Mouse (Mus musculus): ENCODE results near the gene Tstd1. TPM values are rescaled to one million over a fixed set of nuclear protein-coding genes. Genes with fewer than 3 reads are reported as not detected.

Tstd1 gene
- total and polyA plus RNA-seq, 2 experiments from 2014 or later = 2.0 to 3.1 TPM

- H3K4me2 ChIP-seq (ENCODE audit: low read depth) = no peak overlapping the region
- TF ChIP-seq CTCF (IDR thresholded peaks at IDR 0.05; ENCODE audit: low read depth) = no peak
- peaks cover 23% of the 10 kb centered on the region for H3K27me3 ChIP-seq (ENCODE audit: insufficient read depth, low read length)
- WGBS = 70% methylated on average over 7 of the region's 7 CpGs
- DNase-seq (no peak), ATAC-seq (no peak)
- no peaks in the 10 kb centered on the region for H3K9me3 ChIP-seq (ENCODE audit: low read length)
- no peak overlapping the region for H3K4me3 ChIP-seq (ENCODE audit: low read depth, low read length)
- H3K27ac ChIP-seq (ENCODE audit: low read depth, low read length) = no peak overlapping the region
- no peaks in the 10 kb centered on the region for H3K4me1 ChIP-seq (ENCODE audit: insufficient read depth)
- no peak overlapping the region for H3K9ac ChIP-seq
- no peaks in the 10 kb centered on the region for H3K36me3 ChIP-seq (ENCODE audit: insufficient read depth)
Measured at GRCm38 (mm10) chr1:171441466-171442412, 23.1 kb downstream of the Tstd1 start.

GRCm38 (mm10) chr1:171442413-171442760 lies 23.7 kb downstream of the Tstd1 start:
- Histone ChIP-seq H3K4me1 (ENCODE audit: insufficient read depth) (no peaks in the 10 kb centered on the region), H3K9me3 (ENCODE audit: low read length) (no peaks in the 10 kb centered on the region), H3K36me3 (ENCODE audit: insufficient read depth) (no peaks in the 10 kb centered on the region), H3K4me3 (ENCODE audit: low read depth, low read length) (no peak overlapping the region), H3K9ac (no peak overlapping the region), H3K4me2 (ENCODE audit: low read depth) (no peak overlapping the region), H3K27ac (ENCODE audit: low read depth, low read length) (no peak overlapping the region), H3K27me3 (ENCODE audit: insufficient read depth, low read length) (peaks cover 17% of the 10 kb centered on the region)
- ATAC-seq = no peak
- 71% methylated on average over 8 of the region's 8 CpGs for WGBS
- no peak for DNase-seq
- no peak for TF ChIP-seq CTCF (IDR thresholded peaks at IDR 0.05; ENCODE audit: low read depth)

- TF ChIP-seq CTCF (IDR thresholded peaks at IDR 0.05; ENCODE audit: low read depth) = no peak
- Histone ChIP-seq H3K4me3 (ENCODE audit: low read depth, low read length) (no peak overlapping the region), H3K4me1 (ENCODE audit: insufficient read depth) (no peaks in the 10 kb centered on the region), H3K27ac (ENCODE audit: low read depth, low read length) (no peak overlapping the region), H3K9me3 (ENCODE audit: low read length) (no peaks in the 10 kb centered on the region), H3K27me3 (ENCODE audit: insufficient read depth, low read length) (no peaks in the 10 kb centered on the region), H3K9ac (no peak overlapping the region), H3K36me3 (ENCODE audit: insufficient read depth) (no peaks in the 10 kb centered on the region), H3K4me2 (ENCODE audit: low read depth) (no peak overlapping the region)
- WGBS = 93% methylated on average over 5 of the region's 5 CpGs
- no peak for DNase-seq
- ATAC-seq = no peak
Measured at GRCm38 (mm10) chr1:171445050-171445449, 26.4 kb downstream of the Tstd1 start.

- Histone ChIP-seq H3K9me3 (ENCODE audit: low read length) (no peaks in the 10 kb centered on the region), H3K9ac (no peak overlapping the region), H3K4me2 (ENCODE audit: low read depth) (no peak overlapping the region), H3K36me3 (ENCODE audit: insufficient read depth) (no peaks in the 10 kb centered on the region), H3K27me3 (ENCODE audit: insufficient read depth, low read length) (no peaks in the 10 kb centered on the region), H3K27ac (ENCODE audit: low read depth, low read length) (no peak overlapping the region), H3K4me3 (ENCODE audit: low read depth, low read length) (no peak overlapping the region), H3K4me1 (ENCODE audit: insufficient read depth) (no peaks in the 10 kb centered on the region)
- 78% methylated on average over 7 of the region's 7 CpGs for WGBS
- TF ChIP-seq CTCF (IDR thresholded peaks at IDR 0.05; ENCODE audit: low read depth) = no peak
- DNase-seq (no peak), ATAC-seq (no peak)
Measured at GRCm38 (mm10) chr1:171446854-171447253, 28.2 kb downstream of the Tstd1 start.

- Histone ChIP-seq H3K9me3 (ENCODE audit: low read length) (no peaks in the 10 kb centered on the region), H3K4me2 (ENCODE audit: low read depth) (no peak overlapping the region), H3K27ac (ENCODE audit: low read depth, low read length) (no peak overlapping the region), H3K4me1 (ENCODE audit: insufficient read depth) (no peaks in the 10 kb centered on the region), H3K9ac (no peak overlapping the region), H3K4me3 (ENCODE audit: low read depth, low read length) (no peak overlapping the region), H3K27me3 (ENCODE audit: insufficient read depth, low read length) (no peaks in the 10 kb centered on the region), H3K36me3 (ENCODE audit: insufficient read depth) (no peaks in the 10 kb centered on the region)
- ATAC-seq (no peak), DNase-seq (no peak)
- WGBS = 74% methylated on average over 10 of the region's 10 CpGs
- TF ChIP-seq CTCF (IDR thresholded peaks at IDR 0.05; ENCODE audit: low read depth) = no peak
Measured at GRCm38 (mm10) chr1:171447692-171448091, 29.0 kb downstream of the Tstd1 start.

- H3K4me2 ChIP-seq (ENCODE audit: low read depth) = no peak overlapping the region
- no peak for TF ChIP-seq CTCF (IDR thresholded peaks at IDR 0.05; ENCODE audit: low read depth)
- no peaks in the 10 kb centered on the region for H3K4me1 ChIP-seq (ENCODE audit: insufficient read depth)
- no peaks in the 10 kb centered on the region for H3K36me3 ChIP-seq (ENCODE audit: insufficient read depth)
- no peak overlapping the region for H3K4me3 ChIP-seq (ENCODE audit: low read depth, low read length)
- no peak for ATAC-seq
- H3K9me3 ChIP-seq (ENCODE audit: low read length) = no peaks in the 10 kb centered on the region
- no peak for DNase-seq
- 88% methylated on average over 11 of the region's 11 CpGs for WGBS
- H3K27ac ChIP-seq (ENCODE audit: low read depth, low read length) = no peak overlapping the region
- no peak overlapping the region for H3K9ac ChIP-seq
- no peaks in the 10 kb centered on the region for H3K27me3 ChIP-seq (ENCODE audit: insufficient read depth, low read length)
Measured at GRCm38 (mm10) chr1:171450062-171450461, 31.4 kb downstream of the Tstd1 start.

GRCm38 (mm10) chr1:171451001-171451400 lies 32.3 kb downstream of the Tstd1 start:
- Histone ChIP-seq H3K9ac (no peak overlapping the region), H3K4me2 (ENCODE audit: low read depth) (no peak overlapping the region), H3K27me3 (ENCODE audit: insufficient read depth, low read length) (no peaks in the 10 kb centered on the region), H3K4me1 (ENCODE audit: insufficient read depth) (no peaks in the 10 kb centered on the region), H3K9me3 (ENCODE audit: low read length) (no peaks in the 10 kb centered on the region), H3K36me3 (ENCODE audit: insufficient read depth) (no peaks in the 10 kb centered on the region), H3K4me3 (ENCODE audit: low read depth, low read length) (no peak overlapping the region), H3K27ac (ENCODE audit: low read depth, low read length) (no peak overlapping the region)
- ATAC-seq (no peak), DNase-seq (no peak)
- no peak for TF ChIP-seq CTCF (IDR thresholded peaks at IDR 0.05; ENCODE audit: low read depth)
- WGBS = 76% methylated on average over 10 of the region's 10 CpGs
